Mouse (Mus musculus) R1 (cell line): ENCODE measurements around the gene Ngdn.
A peak's percentile ranks its signal among the peaks of the same experiment; 100 is the strongest.
"Not testable (repeated sequence)": the region's sequence is repeated elsewhere in the genome, so short reads cannot be mapped to it uniquely, and the experiment has no call there.

Experiments used
- DNase-seq: peaks from one replicate; pipeline ENCODE4 v3.0.0-alpha.2; 2018; ENCODE audit warnings: low read depth, low spot score

Ngdn gene

GRCm38 (mm10) chr14:54998680-54999079, 16.6 kb upstream of the Ngdn start:
- DNase-seq = no peak

- DNase-seq = not testable (repeated sequence)
Measured at GRCm38 (mm10) chr14:54999868-55000267, 15.4 kb upstream of the Ngdn start.

- DNase-seq = no peak
Measured at GRCm38 (mm10) chr14:55000814-55001213, 14.4 kb upstream of the Ngdn start.

- peak; percentile 37 for DNase-seq
Measured at GRCm38 (mm10) chr14:55001446-55001845, 13.8 kb upstream of the Ngdn start.

- no peak for DNase-seq
Measured at GRCm38 (mm10) chr14:55001938-55002686, 13.1 kb upstream of the Ngdn start.

- DNase-seq = no peak
Measured at GRCm38 (mm10) chr14:55002687-55003120, 12.6 kb upstream of the Ngdn start.

- no peak for DNase-seq
Measured at GRCm38 (mm10) chr14:55003878-55004855, 11.1 kb upstream of the Ngdn start.

- DNase-seq = no peak
Measured at GRCm38 (mm10) chr14:55005506-55005905, 9.7 kb upstream of the Ngdn start.

- no peak for DNase-seq
Measured at GRCm38 (mm10) chr14:55005967-55006366, 9.3 kb upstream of the Ngdn start.

GRCm38 (mm10) chr14:55006541-55006940, 8.7 kb upstream of the Ngdn start:
- no peak for DNase-seq

GRCm38 (mm10) chr14:55007120-55007908, 7.9 kb upstream of the Ngdn start:
- DNase-seq = no peak

- DNase-seq = no peak
Measured at GRCm38 (mm10) chr14:55008417-55008816, 6.8 kb upstream of the Ngdn start.

GRCm38 (mm10) chr14:55011116-55011515, 4.1 kb upstream of the Ngdn start:
- peak; percentile 86 for DNase-seq

GRCm38 (mm10) chr14:55014591-55014990, 663 bp upstream of the Ngdn start:
- DNase-seq = no peak

- DNase-seq = no peak
Measured at GRCm38 (mm10) chr14:55015767-55016111, 485 bp downstream of the Ngdn start.

GRCm38 (mm10) chr14:55016876-55017275, 1.6 kb downstream of the Ngdn start:
- DNase-seq = no peak

GRCm38 (mm10) chr14:55020394-55020793, 5.1 kb downstream of the Ngdn start:
- DNase-seq = no peak

GRCm38 (mm10) chr14:55023011-55023410, 7.8 kb downstream of the Ngdn start:
- DNase-seq = peak; percentile 66

GRCm38 (mm10) chr14:55024236-55024635, 9.0 kb downstream of the Ngdn start:
- peak; percentile 81 for DNase-seq

GRCm38 (mm10) chr14:55025527-55025926, 10.3 kb downstream of the Ngdn start:
- peak; percentile 47 for DNase-seq

GRCm38 (mm10) chr14:55027251-55027650, 12.0 kb downstream of the Ngdn start:
- no peak for DNase-seq

GRCm38 (mm10) chr14:55027653-55028052, 12.4 kb downstream of the Ngdn start:
- no peak for DNase-seq
